Mouse (Mus musculus) CH12.LX (cell line): ENCODE data around the gene C2cd4c. TPM values are rescaled to one million over a fixed set of nuclear protein-coding genes. Genes with fewer than 3 reads are reported as not detected.

ENCODE experiments used
- DNase-seq: peaks from one replicate; pipeline ENCODE4 v3.0.0-alpha.2; 2013; ENCODE audit errors: extremely low read depth
- H3K27ac ChIP-seq: 2 replicates; pipeline ENCODE4 v1.5.1; 2012; ENCODE audit warnings: low read depth, mild to moderate bottlenecking, control low read depth, moderate library complexity; ENCODE audit not compliant: insufficient read depth
- H3K27me3 ChIP-seq: replicated peaks from 2 replicates; pipeline ENCODE3; 2012; ENCODE audit warnings: inconsistent platforms
- H3K36me3 ChIP-seq, 2 experiments: replicated peaks in 1 of 2; 2 replicates each; pipeline versions ENCODE3 to v1.6.1; 2012; ENCODE audit warnings: inconsistent platforms in 1 of 2, low read length in 1 of 2, mild to moderate bottlenecking in 1 of 2, mixed read lengths in 1 of 2, moderate library complexity in 1 of 2; ENCODE audit not compliant: control insufficient read depth in 1 of 2, insufficient read depth in 1 of 2
- H3K4me1 ChIP-seq, 2 experiments: 2 replicates each; pipeline ENCODE4 v1.6.1; 2012; ENCODE audit warnings: inconsistent platforms in 1 of 2, moderate library complexity in 1 of 2; ENCODE audit not compliant: insufficient read depth in 2 of 2, control insufficient read depth in 1 of 2
- H3K4me2 ChIP-seq: 2 replicates; pipeline ENCODE4 v1.6.1; 2012; ENCODE audit warnings: low read depth, mild to moderate bottlenecking, control low read depth; ENCODE audit not compliant: poor library complexity, insufficient read depth, severe bottlenecking
- H3K4me3 ChIP-seq, 3 experiments: fragments of 150-350 bp in 1 of 3; sonication (generic) in 1 of 3; replicated peaks in 1 of 3; 2 replicates each; pipeline versions ENCODE3 to v1.5.1; 2011 to 2012; ENCODE audit warnings: low read depth in 2 of 3, low read length in 2 of 3, mild to moderate bottlenecking in 2 of 3, moderate library complexity in 2 of 3, control low read depth in 1 of 3, improper control_type of control experiment in 1 of 3, inconsistent platforms in 1 of 3, mixed read lengths in 1 of 3; ENCODE audit not compliant: poor library complexity in 1 of 3
- H3K79me2 ChIP-seq: replicated peaks from 2 replicates; pipeline ENCODE4 v1.6.1; 2012; ENCODE audit warnings: mild to moderate bottlenecking, moderate library complexity; ENCODE audit not compliant: control insufficient read depth, poor library complexity, insufficient read depth, severe bottlenecking; ENCODE audit errors: extremely low read depth
- H3K9ac ChIP-seq: 2 replicates; pipeline ENCODE4 v1.6.1; 2012; ENCODE audit warnings: low read depth, mild to moderate bottlenecking, control low read depth, moderate library complexity; ENCODE audit not compliant: insufficient read depth
- H3K9me3 ChIP-seq: replicated peaks from 2 replicates; pipeline ENCODE3; 2012; ENCODE audit warnings: low read length, inconsistent platforms, mixed read lengths
- CTCF ChIP-seq, 2 experiments: IDR thresholded peaks in 1 of 2; conservative IDR thresholded peaks in 1 of 2; 2 replicates each; pipeline ENCODE4 v1.5.1; 2011 to 2012; ENCODE audit warnings: low read depth in 2 of 2, low read length in 2 of 2, improper control_type of control experiment in 1 of 2, inconsistent platforms in 1 of 2, mild to moderate bottlenecking in 1 of 2, moderate library complexity in 1 of 2
- E2F4 ChIP-seq: IDR thresholded peaks from 2 replicates; pipeline ENCODE4 v1.6.1; 2011; ENCODE audit warnings: low read depth, low read length, improper control_type of control experiment; ENCODE audit not compliant: insufficient replicate concordance
- HCFC1 ChIP-seq: IDR thresholded peaks from 2 replicates; pipeline ENCODE4 v1.6.1; 2012; ENCODE audit warnings: low read depth, mild to moderate bottlenecking, inconsistent platforms, low read length, improper control_type of control experiment
- JUN ChIP-seq: IDR thresholded peaks from 2 replicates; pipeline ENCODE4 v1.6.1; 2011; ENCODE audit warnings: low read depth, mild to moderate bottlenecking, low read length, improper control_type of control experiment, moderate library complexity; ENCODE audit not compliant: insufficient read depth
- MAX ChIP-seq: IDR thresholded peaks from 2 replicates; pipeline ENCODE4 v1.6.1; 2011; ENCODE audit warnings: low read length, improper control_type of control experiment
- MAZ ChIP-seq: IDR thresholded peaks from 2 replicates; pipeline ENCODE4 v1.6.1; 2012; ENCODE audit warnings: low read depth, mild to moderate bottlenecking, inconsistent platforms, low read length, improper control_type of control experiment, moderate library complexity
- MXI1 ChIP-seq: IDR thresholded peaks from 2 replicates; pipeline ENCODE4 v1.6.1; 2011; ENCODE audit warnings: mild to moderate bottlenecking, low read depth, low read length, improper control_type of control experiment
- NELFE ChIP-seq: IDR thresholded peaks from 2 replicates; pipeline ENCODE4 v1.6.1; 2011; ENCODE audit warnings: low read depth, low read length, improper control_type of control experiment
- POLR2AphosphoS2 ChIP-seq: IDR thresholded peaks from 2 replicates; pipeline ENCODE4 v1.6.1; 2011; ENCODE audit warnings: low read depth, low read length, improper control_type of control experiment
- RCOR1 ChIP-seq: conservative IDR thresholded peaks from 2 replicates; pipeline ENCODE4 v1.6.1; 2012; ENCODE audit warnings: low read depth, mild to moderate bottlenecking, inconsistent platforms, low read length, improper control_type of control experiment
- SMC3 ChIP-seq: IDR thresholded peaks from 2 replicates; pipeline ENCODE4 v1.6.1; 2011; ENCODE audit warnings: low read depth, low read length, improper control_type of control experiment
- USF2 ChIP-seq: conservative IDR thresholded peaks from 2 replicates; pipeline ENCODE4 v1.6.1; 2011; ENCODE audit warnings: low read depth, low read length, improper control_type of control experiment
- ZC3H11A ChIP-seq: IDR thresholded peaks from 2 replicates; pipeline ENCODE4 v1.6.1; 2012; ENCODE audit warnings: low read depth, mild to moderate bottlenecking, inconsistent platforms, low read length, improper control_type of control experiment
- ZKSCAN1 ChIP-seq: IDR thresholded peaks from 2 replicates; pipeline ENCODE4 v1.6.1; 2012; ENCODE audit warnings: low read depth, inconsistent platforms, low read length, improper control_type of control experiment, borderline replicate concordance
- ZMIZ1 ChIP-seq: IDR thresholded peaks from 2 replicates; pipeline ENCODE4 v1.6.1; 2012; ENCODE audit warnings: low read depth, mild to moderate bottlenecking, inconsistent platforms, low read length, improper control_type of control experiment
- ZNF384 ChIP-seq: IDR thresholded peaks from 2 replicates; pipeline ENCODE4 v1.6.1; 2012; ENCODE audit warnings: low read depth, low read length, improper control_type of control experiment, inconsistent platforms
- dilution Hi-C: fragments of 300-500 bp; cut with MboI; formaldehyde crosslinking; loops from 2 replicates; pipeline ENCODE4 v1.14.3; 2020; ENCODE audit warnings: low sequenced_read_pairs; ENCODE audit not compliant: extremely low pct_unique_long_range_greater_than_20kb, extremely low pct_ligation_motif_present
- in situ Hi-C: fragments of 300-500 bp; cut with MboI; formaldehyde crosslinking; loops from 3 replicates; pipeline ENCODE4 v1.14.3; 2019; ENCODE audit warnings: low sequenced_read_pairs, low pct_ligation_motif_present, low pct_unique_long_range_greater_than_20kb, mixed read lengths
- polyA plus RNA-seq: library from polyadenylated mRNA; unstranded; fragments of >175 nt; gene quantifications from 2 replicates; pipeline ENCODE4 v1.2.1, GENCODE M21; 2012; ENCODE audit warnings: low read depth; ENCODE audit not compliant: insufficient read length
- total RNA-seq, 2 experiments: library from RNA; depleted of rRNA; stranded (reverse); fragments of 300-350 nt in 1 of 2; fragments of >200 nt in 1 of 2; gene quantifications; 2 replicates each; pipeline ENCODE4 v1.2.3; 2012 to 2014

C2cd4c gene
- total and polyA plus RNA-seq, 3 experiments = 0.04 TPM; not detected in 2

DNA sequence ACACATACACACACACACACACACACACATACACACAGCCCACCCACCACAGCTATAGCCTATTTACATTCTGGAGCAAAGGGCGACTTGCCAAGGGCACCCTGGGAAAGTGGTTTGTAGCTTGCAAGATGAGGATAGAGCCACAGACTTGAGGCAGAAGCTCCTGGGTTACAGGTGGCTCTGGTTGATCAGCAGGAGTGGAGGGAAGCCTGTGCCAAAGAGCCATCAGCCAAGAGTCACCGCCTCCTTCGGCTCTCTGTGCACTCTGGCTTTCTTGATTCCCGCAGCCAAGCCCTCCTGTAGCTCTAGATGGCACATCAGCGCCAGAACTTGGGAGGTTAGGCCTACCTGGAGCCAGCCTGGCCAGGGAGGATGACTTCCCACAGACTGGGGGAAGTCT, 2.5 kb downstream of the C2cd4c start:
- dilution Hi-C loops = no loop called here

GRCm38 (mm10) chr10:79609276-79609675, 4.5 kb downstream of the C2cd4c start:
- dilution Hi-C loops (no loop called here), in situ Hi-C loops (no loop called here)
- Histone ChIP-seq H3K36me3 (no peaks in the 10 kb centered on the region), H3K4me2 (no peak overlapping the region), H3K9me3 (peaks cover 5% of the 10 kb centered on the region), H3K79me2 (no peaks in the 10 kb centered on the region), H3K27ac (no peak overlapping the region), H3K27me3 (peaks cover 92% of the 10 kb centered on the region), H3K9ac (no peak overlapping the region), H3K4me3 (no peak overlapping the region), H3K4me1 (peaks cover 10% of the 10 kb centered on the region in 2 experiments; a peak in 3 of 4 replicates)
- TF ChIP-seq ZNF384 (no peak), NELFE (no peak), CTCF (conservative IDR thresholded peaks at IDR 0.05 in 1 of 2, IDR thresholded peaks at IDR 0.05 in 1 of 2; ENCODE audit: low read depth in 2 of 2, low read length in 2 of 2) (no peak), ZKSCAN1 (no peak), HCFC1 (no peak), MAX (no peak), MAZ (no peak), POLR2AphosphoS2 (no peak)
- no peak for DNase-seq

More for the DNA sequence above, 2.5 kb downstream of the C2cd4c start:
- in situ Hi-C loops = no loop called here
- Histone ChIP-seq H3K79me2 (no peaks in the 10 kb centered on the region), H3K9me3 (no peaks in the 10 kb centered on the region), H3K9ac (no peak overlapping the region), H3K27me3 (peaks cover 95% of the 10 kb centered on the region), H3K36me3 (no peaks in the 10 kb centered on the region), H3K4me3 (no peak overlapping the region), H3K4me1 (peaks cover 10 to 11% of the 10 kb centered on the region in 2 experiments; a peak in 3 of 4 replicates), H3K4me2 (no peak overlapping the region), H3K27ac (no peak overlapping the region)
- DNase-seq = no peak
- TF ChIP-seq JUN = no peak
- no peak for TF ChIP-seq ZC3H11A
- no peak for TF ChIP-seq SMC3
- TF ChIP-seq MAX = no peak
- TF ChIP-seq RCOR1 = no peak
- no peak for TF ChIP-seq E2F4
- TF ChIP-seq MXI1 = no peak
- TF ChIP-seq ZMIZ1 = no peak
- no peak for TF ChIP-seq USF2
